Mouse (Mus musculus): ENCODE results near the gene 2900026A02Rik. TPM values are rescaled to one million over a fixed set of nuclear protein-coding genes. Genes with fewer than 3 reads are reported as not detected.

2900026A02Rik gene
- total RNA-seq, 1 experiment from 2014 or later: 9.7 TPM

DNA sequence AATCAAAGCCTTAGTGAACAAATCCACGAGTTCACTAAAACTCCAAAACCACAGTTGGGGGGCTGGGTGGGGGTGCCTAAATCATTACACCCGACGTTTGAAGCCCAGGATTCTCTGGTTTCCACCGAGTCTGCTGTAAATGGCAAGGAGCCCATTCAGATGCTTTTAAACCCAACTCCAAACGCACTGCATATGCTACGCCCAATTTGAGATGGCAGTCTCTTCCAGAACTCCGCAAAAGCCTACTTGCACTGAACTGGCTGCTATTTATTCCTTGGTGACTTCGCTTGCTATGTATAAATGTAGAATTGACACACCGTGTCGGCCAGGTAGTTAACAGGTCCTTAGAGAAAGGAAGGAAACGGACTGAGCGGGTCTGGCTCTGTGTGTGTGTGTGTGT is 25.6 kb downstream of the 2900026A02Rik start:
- ATAC-seq (replicated peaks in 1 of 2; ENCODE audit: insufficient read depth in 1 of 2, low FRiP score in 2 of 2, low TSS enrichment in 1 of 2, low read depth in 1 of 2, poor library complexity in 2 of 2, severe bottlenecking in 2 of 2): no peak

DNA sequence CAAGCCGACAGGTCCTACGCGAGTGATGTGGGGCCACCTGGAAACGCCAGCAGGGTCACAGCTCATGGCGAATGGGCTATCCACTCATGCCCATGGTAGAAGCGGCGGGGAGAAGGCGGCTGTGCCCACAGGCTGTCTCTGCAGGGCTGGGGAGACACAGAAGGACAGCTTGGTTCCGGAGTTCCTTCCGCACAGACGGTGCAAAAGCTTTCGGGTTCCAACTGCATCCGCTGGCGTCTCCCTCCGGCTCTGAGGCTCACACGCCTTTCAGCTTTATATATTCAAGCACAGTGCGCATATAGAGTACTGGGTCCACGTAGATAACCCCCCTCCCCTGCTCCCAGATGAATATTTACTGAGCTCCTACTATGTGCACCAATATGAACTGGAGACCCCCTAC is 27.3 kb downstream of the 2900026A02Rik start:
- ATAC-seq (replicated peaks in 1 of 2; ENCODE audit: insufficient read depth in 1 of 2, low FRiP score in 2 of 2, low TSS enrichment in 1 of 2, low read depth in 1 of 2, poor library complexity in 2 of 2, severe bottlenecking in 2 of 2): no peak

DNA sequence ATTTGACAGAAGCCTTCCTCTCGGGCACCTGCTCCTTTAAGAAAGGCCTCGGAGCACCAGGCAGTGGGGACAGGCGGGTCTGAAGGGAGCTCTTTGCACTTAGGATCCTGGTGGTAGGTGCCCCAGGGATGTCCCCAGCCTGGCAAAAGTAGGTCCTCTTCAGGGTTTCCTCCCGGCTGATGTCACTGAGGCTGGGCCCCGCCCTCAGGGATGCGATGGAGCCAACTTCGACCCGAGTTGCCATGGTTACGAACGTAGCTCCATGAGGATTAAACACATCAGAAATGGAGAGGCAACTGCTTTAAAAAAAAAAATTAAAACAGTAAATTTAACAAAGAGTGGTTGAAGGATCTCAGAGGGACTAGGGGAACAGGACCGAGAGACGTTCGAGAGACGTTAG is 29.1 kb downstream of the 2900026A02Rik start:
- no peak for ATAC-seq (replicated peaks in 1 of 2; ENCODE audit: insufficient read depth in 1 of 2, low FRiP score in 2 of 2, low TSS enrichment in 1 of 2, low read depth in 1 of 2, poor library complexity in 2 of 2, severe bottlenecking in 2 of 2)

GRCm38 (mm10) chr5:113190558-113190957 is 30.5 kb downstream of the 2900026A02Rik start:
- ATAC-seq (replicated peaks in 1 of 2; ENCODE audit: insufficient read depth in 1 of 2, low FRiP score in 2 of 2, low TSS enrichment in 1 of 2, low read depth in 1 of 2, poor library complexity in 2 of 2, severe bottlenecking in 2 of 2): no peak

GRCm38 (mm10) chr5:113181441-113181840 is 39.6 kb downstream of the 2900026A02Rik start:
- ATAC-seq (replicated peaks in 1 of 2; ENCODE audit: insufficient read depth in 1 of 2, low FRiP score in 2 of 2, low TSS enrichment in 1 of 2, low read depth in 1 of 2, poor library complexity in 2 of 2, severe bottlenecking in 2 of 2): 0 out of 4 replicates have a peak, but pooled peaks of 1 of the 2 experiments have one; percentile 29

- no peak; a peak in 1 of 4 replicates for ATAC-seq (replicated peaks in 1 of 2; ENCODE audit: insufficient read depth in 1 of 2, low FRiP score in 2 of 2, low TSS enrichment in 1 of 2, low read depth in 1 of 2, poor library complexity in 2 of 2, severe bottlenecking in 2 of 2)
Measured at GRCm38 (mm10) chr5:113180755-113181154, 40.3 kb downstream of the 2900026A02Rik start.

GRCm38 (mm10) chr5:113179843-113180682 is 41.0 kb downstream of the 2900026A02Rik start:
- ATAC-seq (replicated peaks in 1 of 2; ENCODE audit: insufficient read depth in 1 of 2, low FRiP score in 2 of 2, low TSS enrichment in 1 of 2, low read depth in 1 of 2, poor library complexity in 2 of 2, severe bottlenecking in 2 of 2): peak; percentile 74

DNA sequence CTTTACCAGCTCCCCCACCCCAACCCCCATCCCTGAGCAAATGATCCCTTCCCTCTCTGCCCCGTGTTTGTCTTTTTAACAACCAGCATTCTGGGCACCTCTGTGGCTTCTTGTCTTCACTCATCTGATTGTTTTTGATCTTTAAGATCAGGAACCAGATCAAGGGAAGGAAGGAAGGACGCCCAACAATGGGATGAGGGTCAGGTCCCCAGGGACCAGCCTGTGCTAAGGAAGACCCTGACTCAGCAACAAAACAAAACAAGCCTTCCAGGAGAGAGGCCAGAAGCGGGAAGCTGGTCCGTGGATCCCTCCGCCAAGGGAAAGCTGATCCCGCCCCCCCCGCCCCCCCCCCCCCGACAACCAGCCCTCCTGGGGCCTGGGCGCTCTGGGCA is 41.6 kb downstream of the 2900026A02Rik start:
- ATAC-seq (replicated peaks in 1 of 2; ENCODE audit: insufficient read depth in 1 of 2, low FRiP score in 2 of 2, low TSS enrichment in 1 of 2, low read depth in 1 of 2, poor library complexity in 2 of 2, severe bottlenecking in 2 of 2): no peak

- ATAC-seq (replicated peaks in 1 of 2; ENCODE audit: insufficient read depth in 1 of 2, low FRiP score in 2 of 2, low TSS enrichment in 1 of 2, low read depth in 1 of 2, poor library complexity in 2 of 2, severe bottlenecking in 2 of 2): no peak
Measured at GRCm38 (mm10) chr5:113175976-113176375, 45.1 kb downstream of the 2900026A02Rik start.

DNA sequence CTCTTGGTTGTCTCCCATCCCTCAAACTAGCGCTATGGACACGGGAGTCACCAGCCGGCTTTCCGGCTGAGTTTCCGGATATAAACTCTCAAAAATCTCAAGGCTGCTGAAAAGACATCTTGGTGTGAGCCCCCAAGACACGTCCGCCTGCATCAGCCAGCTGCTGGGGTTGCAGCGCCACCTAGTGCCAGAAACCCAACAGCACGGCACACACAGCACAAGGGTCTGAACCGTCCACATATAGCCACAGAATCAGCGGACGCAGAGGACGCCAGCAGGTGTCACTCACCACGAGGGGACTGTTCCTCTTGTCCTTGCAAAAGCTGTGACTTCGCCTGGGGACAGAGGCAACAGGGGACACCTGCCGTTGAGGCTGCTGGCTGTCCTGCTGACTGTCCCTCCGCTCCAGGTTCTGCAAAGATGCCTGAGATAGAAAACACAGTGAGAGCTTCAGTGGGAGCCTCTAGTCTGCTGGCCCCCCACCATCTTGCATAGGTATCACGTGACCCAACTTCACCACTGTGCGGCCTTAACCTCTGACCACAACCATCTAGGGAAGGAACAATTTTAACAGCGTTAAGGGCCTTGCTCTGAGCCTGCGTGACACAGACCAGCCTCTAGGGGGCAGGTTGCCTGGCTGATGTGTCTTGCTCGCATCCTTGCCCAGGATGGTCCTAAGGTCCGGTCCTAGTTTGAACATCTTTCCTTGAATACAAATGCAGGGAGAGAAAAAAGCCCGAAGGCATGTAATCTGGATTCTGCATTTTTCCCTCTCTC is 45.9 kb downstream of the 2900026A02Rik start:
- peak; percentile 19 to 40; a peak in 2 of 4 replicates for ATAC-seq (replicated peaks in 1 of 2; ENCODE audit: insufficient read depth in 1 of 2, low FRiP score in 2 of 2, low TSS enrichment in 1 of 2, low read depth in 1 of 2, poor library complexity in 2 of 2, severe bottlenecking in 2 of 2)

DNA sequence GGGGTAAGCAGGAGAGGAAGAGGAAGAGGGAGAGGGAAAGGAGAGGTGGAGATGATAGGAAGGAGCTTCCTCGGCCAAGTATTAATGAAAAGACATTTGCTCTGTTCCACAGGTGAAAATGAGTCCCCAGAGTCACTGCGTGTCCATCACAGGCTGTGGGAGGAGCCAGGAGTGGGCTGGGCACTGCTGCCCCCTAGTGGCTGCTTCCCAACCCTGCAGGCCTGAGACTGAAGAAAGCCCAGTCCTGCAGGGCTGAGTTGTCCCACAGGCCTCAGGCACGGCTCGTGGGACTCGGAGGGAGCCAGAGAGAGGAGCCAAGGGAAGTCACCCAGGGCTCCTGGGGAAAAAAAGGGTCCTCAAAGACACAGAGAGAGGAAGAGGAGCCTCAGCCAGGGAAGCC is 47.7 kb downstream of the 2900026A02Rik start:
- peak; percentile 77 to 78 for ATAC-seq (replicated peaks in 1 of 2; ENCODE audit: insufficient read depth in 1 of 2, low FRiP score in 2 of 2, low TSS enrichment in 1 of 2, low read depth in 1 of 2, poor library complexity in 2 of 2, severe bottlenecking in 2 of 2)

- no peak for ATAC-seq (replicated peaks in 1 of 2; ENCODE audit: insufficient read depth in 1 of 2, low FRiP score in 2 of 2, low TSS enrichment in 1 of 2, low read depth in 1 of 2, poor library complexity in 2 of 2, severe bottlenecking in 2 of 2)
Measured at GRCm38 (mm10) chr5:113171968-113172578, 49.0 kb downstream of the 2900026A02Rik start.

DNA sequence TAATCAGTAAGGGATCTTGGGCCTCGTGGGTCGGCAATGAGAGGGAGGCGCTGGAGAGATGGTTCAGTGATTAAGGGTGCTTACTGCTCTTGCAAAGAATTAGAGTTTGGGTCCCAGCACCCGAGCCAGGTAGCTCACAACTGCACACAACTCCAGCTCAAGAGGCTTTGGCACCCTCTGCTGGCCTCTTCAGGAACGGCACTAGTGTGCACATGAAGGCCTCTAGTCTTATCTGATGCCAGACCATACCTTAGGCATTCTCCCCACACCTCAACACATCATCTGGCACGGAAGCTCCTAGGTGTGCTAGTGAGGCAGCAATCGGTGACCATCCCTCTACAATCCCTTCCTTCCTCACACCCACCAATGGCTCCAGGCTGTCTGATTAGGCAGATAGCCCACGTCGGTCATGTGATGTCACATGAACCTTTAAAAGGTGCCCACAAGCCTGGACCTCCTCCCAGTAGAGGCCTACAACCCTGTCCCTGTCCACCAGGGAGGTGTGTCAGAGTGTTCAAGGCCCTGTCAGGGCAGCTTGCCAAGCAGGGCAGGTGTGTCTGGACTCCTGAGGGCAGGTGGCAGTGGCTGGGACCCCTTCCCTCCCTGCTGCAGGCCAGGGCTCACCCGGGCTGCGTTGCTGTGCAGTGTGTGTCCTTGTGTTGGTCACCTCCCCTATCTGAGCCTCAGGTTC is 50.8 kb downstream of the 2900026A02Rik start:
- no peak for ATAC-seq (replicated peaks in 1 of 2; ENCODE audit: insufficient read depth in 1 of 2, low FRiP score in 2 of 2, low TSS enrichment in 1 of 2, low read depth in 1 of 2, poor library complexity in 2 of 2, severe bottlenecking in 2 of 2)

DNA sequence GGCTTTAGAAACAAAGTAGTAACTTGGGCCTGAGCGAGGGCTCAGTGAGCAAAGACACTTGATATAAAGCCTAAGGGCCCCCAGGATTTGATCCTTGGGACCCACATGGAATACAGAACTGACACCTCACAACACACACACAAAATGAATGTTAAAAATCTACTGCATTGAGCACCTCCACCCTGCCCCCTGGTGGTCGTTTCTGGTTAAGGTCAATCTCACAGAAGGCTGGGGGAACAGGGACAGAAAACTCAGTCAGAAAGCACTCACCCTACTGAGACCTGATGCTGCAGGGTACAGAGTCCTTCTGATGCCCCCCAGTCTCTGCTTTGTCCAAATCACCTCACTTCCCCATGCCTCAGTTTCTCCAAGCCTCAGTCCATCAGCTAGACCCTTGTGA is 53.3 kb downstream of the 2900026A02Rik start:
- ATAC-seq (replicated peaks in 1 of 2; ENCODE audit: insufficient read depth in 1 of 2, low FRiP score in 2 of 2, low TSS enrichment in 1 of 2, low read depth in 1 of 2, poor library complexity in 2 of 2, severe bottlenecking in 2 of 2): no peak

GRCm38 (mm10) chr5:113165481-113165880 is 55.6 kb downstream of the 2900026A02Rik start:
- ATAC-seq (replicated peaks in 1 of 2; ENCODE audit: insufficient read depth in 1 of 2, low FRiP score in 2 of 2, low TSS enrichment in 1 of 2, low read depth in 1 of 2, poor library complexity in 2 of 2, severe bottlenecking in 2 of 2): peak in 1 of 2 experiments; percentile 5; a peak in 1 of 4 replicates

DNA sequence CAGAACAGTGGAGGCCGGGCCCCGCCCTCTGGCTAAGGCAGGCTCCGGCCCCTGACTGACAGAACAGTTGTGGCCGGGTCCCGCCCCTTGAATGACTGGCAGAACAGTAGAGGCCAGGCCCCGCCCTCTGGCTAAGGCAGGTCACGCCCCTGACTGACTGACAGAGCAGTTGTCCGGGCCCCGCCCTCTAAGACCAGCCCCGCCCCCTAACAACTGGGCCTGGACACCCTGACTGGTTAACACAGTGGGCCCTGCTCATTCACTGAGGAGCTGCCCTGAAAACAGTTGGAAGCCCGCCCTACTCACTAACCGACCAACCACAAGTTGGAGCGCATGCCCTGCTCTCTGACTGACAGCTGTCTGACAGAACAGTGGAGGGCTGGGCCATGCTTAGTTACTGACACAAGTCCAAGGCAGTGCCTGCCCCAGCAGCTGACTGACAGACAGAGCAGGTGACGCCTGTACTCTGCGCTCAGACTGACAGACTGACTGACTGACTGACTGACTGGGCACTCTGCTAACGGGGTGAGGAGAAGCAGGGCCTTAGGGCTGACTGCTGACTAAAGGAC is 56.1 kb downstream of the 2900026A02Rik start:
- peak; percentile 63 to 68 for ATAC-seq (replicated peaks in 1 of 2; ENCODE audit: insufficient read depth in 1 of 2, low FRiP score in 2 of 2, low TSS enrichment in 1 of 2, low read depth in 1 of 2, poor library complexity in 2 of 2, severe bottlenecking in 2 of 2)

- ATAC-seq (replicated peaks in 1 of 2; ENCODE audit: insufficient read depth in 1 of 2, low FRiP score in 2 of 2, low TSS enrichment in 1 of 2, low read depth in 1 of 2, poor library complexity in 2 of 2, severe bottlenecking in 2 of 2): 0 out of 4 replicates have a peak, but pooled peaks of 1 of the 2 experiments have one; percentile 3
Measured at GRCm38 (mm10) chr5:113164448-113164847, 56.6 kb downstream of the 2900026A02Rik start.
